Mouse (Mus musculus) common myeloid progenitor, adult 5-6 weeks (primary cell): ENCODE measurements at regions not wholly inside any gene's neighbourhood (a gene's known extent, or its start where the extent isn't known, plus 50 kb on each side); places are given as distances from the start of the nearest gene placed in this dataset.

Experiments used
- ATAC-seq: replicated peaks from 2 replicates; pipeline ENCODE4 v1.8.0; 2016; ENCODE audit warnings: low read depth, mild to moderate bottlenecking, moderate TSS enrichment, inconsistent platforms; ENCODE audit not compliant: poor library complexity, severe bottlenecking

- ATAC-seq, result no peak
These were observed 53.8 kb downstream of the Ch25h start for GRCm38 (mm10) chr19:34421171-34421570.

GRCm38 (mm10) chr19:34420293-34420792 lies 54.6 kb downstream of the Ch25h start:
- no peak for ATAC-seq

DNA sequence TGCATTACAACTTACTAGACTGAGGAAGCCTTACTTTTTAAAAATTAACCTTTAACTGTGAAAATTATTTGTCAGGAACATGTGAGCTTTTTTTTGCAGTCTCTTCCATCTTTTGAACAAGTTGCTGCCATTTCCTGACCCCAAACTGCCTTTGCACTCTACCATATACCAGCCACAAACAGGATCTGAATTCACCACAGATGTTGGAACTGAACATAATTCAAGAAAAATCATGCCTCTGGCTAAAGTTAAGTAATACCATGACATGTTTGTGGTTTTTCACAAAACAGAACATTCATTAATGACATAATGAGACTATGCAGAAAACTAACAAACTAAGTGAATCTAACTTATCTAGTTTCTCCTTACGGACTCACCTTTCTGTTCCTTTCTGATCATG lies 67.8 kb downstream of the Ch25h start:
- ATAC-seq, result peak; percentile 90

- ATAC-seq, result no peak
These were observed 68.3 kb downstream of the Ch25h start for GRCm38 (mm10) chr19:34406710-34407109.

GRCm38 (mm10) chr19:34396276-34396675 lies 78.7 kb downstream of the Ch25h start:
- ATAC-seq, result no peak

DNA sequence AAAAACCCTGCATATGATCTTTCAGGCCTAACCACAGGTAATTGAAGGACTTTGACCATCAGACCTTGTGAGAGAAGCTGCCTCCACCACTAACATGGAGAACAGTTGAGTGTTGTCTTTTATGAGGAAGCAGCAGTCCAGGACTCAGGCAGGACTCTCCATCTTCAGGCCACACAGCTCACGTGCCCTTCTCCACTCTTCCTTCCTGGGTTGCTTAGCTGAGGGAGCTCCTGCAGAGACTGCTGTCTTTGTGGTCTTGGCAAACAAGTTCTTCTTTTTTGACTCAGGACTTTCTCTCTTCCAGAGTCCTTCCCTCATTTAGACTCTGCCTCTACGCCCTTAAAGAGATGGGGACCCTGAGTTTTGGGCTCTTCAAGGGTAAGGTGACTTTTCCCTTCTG lies 85.0 kb downstream of the Ch25h start:
- peak; percentile 97 for ATAC-seq

DNA sequence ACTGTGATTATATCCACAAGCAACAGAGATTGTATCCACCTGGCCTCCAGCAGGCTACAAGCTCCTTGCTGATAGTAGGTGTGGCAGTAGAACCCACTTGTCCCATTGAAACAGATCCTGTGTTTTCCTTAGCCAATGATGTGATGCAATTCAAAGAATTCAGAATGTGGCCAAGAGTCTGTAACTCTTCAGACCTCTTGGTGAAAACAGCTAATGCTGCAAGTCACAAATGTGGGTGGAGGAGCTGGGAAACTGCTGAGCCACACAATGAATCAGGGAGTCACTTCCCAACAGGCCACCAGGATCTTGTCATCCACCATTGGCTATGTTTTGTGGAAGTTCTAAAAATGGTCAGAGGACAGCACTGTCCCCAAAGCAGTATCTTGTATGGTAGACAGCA lies 92.1 kb downstream of the Fas start:
- ATAC-seq, result no peak
